Mouse (Mus musculus) midbrain, embryonic 10.5 days (tissue): ENCODE measurements around the gene Gadd45a. TPM values are rescaled to one million over a fixed set of nuclear protein-coding genes. Genes with fewer than 3 reads are reported as not detected.

Experiments used
- DNase-seq: peaks from one replicate; pipeline ENCODE4 v3.0.0-alpha.2; 2017; ENCODE audit warnings: low spot score
- H3K27ac ChIP-seq: fragments of 300-500 bp; sonication (generic); replicated peaks from 2 replicates; pipeline ENCODE4 v1.5.1; 2016; ENCODE audit warnings: mild to moderate bottlenecking
- H3K27me3 ChIP-seq: fragments of 300-500 bp; sonication (generic); 2 replicates; pipeline ENCODE4 v1.6.1; 2016; ENCODE audit warnings: low read depth, mild to moderate bottlenecking; ENCODE audit not compliant: poor library complexity, severe bottlenecking
- H3K36me3 ChIP-seq: fragments of 300-500 bp; sonication (generic); 2 replicates; pipeline ENCODE4 v1.6.1; 2016; ENCODE audit warnings: mild to moderate bottlenecking, moderate library complexity
- H3K4me1 ChIP-seq: fragments of 300-500 bp; sonication (generic); 2 replicates; pipeline ENCODE4 v1.6.1; 2016
- H3K4me3 ChIP-seq: fragments of 300-500 bp; sonication (generic); 2 replicates; pipeline ENCODE4 v1.5.1; 2016; ENCODE audit warnings: mild to moderate bottlenecking, moderate library complexity
- H3K9me3 ChIP-seq: fragments of 300-500 bp; sonication (generic); replicated peaks from 2 replicates; pipeline ENCODE4 v1.6.1; 2016; ENCODE audit warnings: mild to moderate bottlenecking
- WGBS: fragments of 180-500 bp; shearing (Covaris S2); methylation state at CpG from one replicate; pipeline ENCODE4 v1.1.7; 2016; 5-methylcytosine and 5-hydroxymethylcytosine counted together
- polyA plus RNA-seq: library from polyadenylated mRNA; unstranded; fragments of >200 nt; fragmentation: Nextera tagmentation; extraction: Ambion mirVana; gene quantifications from 2 replicates; pipeline ENCODE4 v1.2.1, GENCODE M21; 2016

Gadd45a gene
- polyA plus RNA-seq, 1 experiment from 2014 or later, result 15.3 TPM

DNA sequence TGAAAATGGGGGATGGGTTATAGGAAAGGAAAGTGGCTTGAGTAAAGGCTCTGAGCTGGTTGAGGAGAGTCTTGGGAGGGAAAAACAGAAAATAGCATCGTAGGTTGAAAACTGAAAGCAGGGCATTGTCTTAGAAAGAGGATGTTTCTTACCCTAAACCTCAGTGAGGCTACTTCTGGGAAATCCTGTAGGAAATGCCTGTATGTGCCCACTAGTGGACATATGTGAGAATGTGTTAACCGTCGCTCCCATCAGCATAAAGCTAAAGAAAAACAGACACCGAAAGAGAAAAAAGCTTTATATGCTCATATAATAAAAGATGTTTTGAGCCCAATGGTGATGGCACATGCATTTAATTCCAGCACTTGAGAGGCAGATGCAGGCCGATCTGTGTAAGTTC is 22.8 kb upstream of the Gadd45a start:
- H3K36me3 ChIP-seq, result no peaks in the 10 kb centered on the region
- 84% methylated on average over 5 of the region's 5 CpGs for WGBS
- no peaks in the 10 kb centered on the region for H3K4me1 ChIP-seq
- no peak overlapping the region for H3K4me3 ChIP-seq
- H3K27ac ChIP-seq, result no peak overlapping the region
- H3K27me3 ChIP-seq, result no peaks in the 10 kb centered on the region
- no peak for DNase-seq
- no peaks in the 10 kb centered on the region for H3K9me3 ChIP-seq

DNA sequence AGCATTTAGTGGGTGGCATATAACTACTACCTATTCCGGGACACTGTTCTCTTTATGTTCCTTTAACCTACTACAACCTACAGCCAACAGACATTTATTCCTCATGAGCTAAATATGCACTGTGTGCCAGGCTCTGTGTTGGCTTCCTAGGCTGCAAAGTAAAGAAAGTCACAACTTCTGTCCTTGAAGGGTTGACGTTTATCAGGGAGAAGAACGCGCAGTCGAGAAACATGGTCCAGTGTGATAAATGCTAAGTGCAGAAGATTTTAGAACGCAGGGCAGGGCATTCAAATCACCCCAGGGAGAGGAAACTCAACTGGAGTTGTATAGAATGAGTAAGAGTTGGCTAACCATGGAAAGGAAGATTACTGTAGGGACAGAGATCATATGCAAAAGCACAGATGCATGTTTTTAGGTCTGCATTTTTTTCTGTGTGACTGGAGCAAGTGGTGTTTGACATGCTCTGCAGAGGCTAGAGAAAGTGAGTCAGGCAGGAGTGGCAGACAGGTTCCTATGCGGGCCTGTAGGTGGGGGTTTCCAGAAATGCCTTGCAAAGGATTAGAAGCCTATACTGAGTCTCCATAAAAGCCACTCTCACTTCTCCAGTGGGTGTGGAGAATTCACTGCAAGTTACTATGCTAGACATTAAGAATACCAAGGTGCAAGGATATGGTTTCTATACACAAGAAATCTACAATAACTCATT is 20.9 kb upstream of the Gadd45a start:
- DNase-seq, result no peak
- 95% methylated on average over 7 of the region's 7 CpGs for WGBS

DNA sequence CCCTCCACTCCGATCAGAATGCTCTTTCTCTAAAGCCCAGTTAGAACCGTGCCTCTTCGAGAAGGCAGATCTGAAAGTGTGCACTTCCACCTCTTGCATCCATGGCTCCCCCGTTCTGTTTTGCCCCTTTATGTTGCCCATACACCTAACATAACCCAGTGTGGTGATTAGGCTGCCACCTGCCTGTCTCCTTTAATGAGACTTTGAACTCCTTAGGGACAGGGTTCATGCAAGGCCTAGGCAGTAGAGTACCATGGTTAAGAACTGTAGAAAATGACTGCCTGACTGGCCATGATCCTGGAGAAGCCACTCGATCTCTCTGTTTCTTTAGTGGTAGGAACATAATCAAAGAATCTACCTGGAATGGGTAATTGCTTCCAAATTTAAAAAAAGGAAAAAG is 20.3 kb upstream of the Gadd45a start:
- Histone ChIP-seq H3K36me3 (no peaks in the 10 kb centered on the region), H3K27me3 (no peaks in the 10 kb centered on the region), H3K27ac (no peak overlapping the region), H3K4me1 (no peaks in the 10 kb centered on the region), H3K9me3 (no peaks in the 10 kb centered on the region), H3K4me3 (no peak overlapping the region)
- DNase-seq, result no peak
- WGBS, result 92% methylated on average over 5 of the region's 5 CpGs

More for the DNA sequence above, 20.9 kb upstream of the Gadd45a start:
- no peaks in the 10 kb centered on the region for H3K9me3 ChIP-seq
- no peaks in the 10 kb centered on the region for H3K27me3 ChIP-seq
- no peaks in the 10 kb centered on the region for H3K4me1 ChIP-seq
- H3K36me3 ChIP-seq, result no peaks in the 10 kb centered on the region
- no peak overlapping the region for H3K27ac ChIP-seq
- no peak overlapping the region for H3K4me3 ChIP-seq

DNA sequence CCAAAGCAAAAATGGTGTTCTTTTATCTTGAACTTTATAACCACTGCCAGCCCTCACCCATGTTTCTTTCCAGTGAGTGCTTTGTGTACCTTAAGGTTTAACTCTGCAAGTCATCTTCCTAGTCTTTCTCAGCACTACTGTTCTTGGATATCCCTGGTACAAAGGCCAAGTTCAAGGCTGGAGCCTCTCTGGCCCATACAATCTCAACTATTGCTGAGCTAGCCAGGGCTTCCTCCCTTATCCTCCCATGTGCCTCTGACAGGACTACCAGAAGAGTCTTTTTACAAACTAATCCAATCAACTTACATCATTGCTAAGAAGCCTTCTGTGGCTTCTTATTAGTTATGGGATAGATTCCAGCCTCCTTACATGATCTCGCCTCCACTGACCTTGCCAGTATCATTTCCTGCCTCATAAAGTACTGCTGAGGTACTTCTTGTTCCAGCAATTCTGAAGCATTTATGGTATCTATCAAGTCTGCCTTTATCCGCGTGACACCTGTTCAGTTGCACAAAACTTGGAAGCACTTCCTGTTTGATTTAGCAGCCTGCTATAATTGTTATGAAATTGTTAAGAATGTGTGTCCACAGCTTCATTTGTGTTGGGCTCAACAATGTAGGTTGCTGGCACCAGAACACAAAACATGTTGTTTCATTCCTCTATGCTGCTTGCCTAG is 19.8 kb upstream of the Gadd45a start:
- WGBS, result 77% methylated on average over 3 of the region's 3 CpGs
- no peak overlapping the region for H3K4me3 ChIP-seq
- H3K4me1 ChIP-seq, result no peaks in the 10 kb centered on the region
- no peaks in the 10 kb centered on the region for H3K36me3 ChIP-seq
- no peak for DNase-seq
- H3K9me3 ChIP-seq, result no peaks in the 10 kb centered on the region
- no peaks in the 10 kb centered on the region for H3K27me3 ChIP-seq
- no peak overlapping the region for H3K27ac ChIP-seq

DNA sequence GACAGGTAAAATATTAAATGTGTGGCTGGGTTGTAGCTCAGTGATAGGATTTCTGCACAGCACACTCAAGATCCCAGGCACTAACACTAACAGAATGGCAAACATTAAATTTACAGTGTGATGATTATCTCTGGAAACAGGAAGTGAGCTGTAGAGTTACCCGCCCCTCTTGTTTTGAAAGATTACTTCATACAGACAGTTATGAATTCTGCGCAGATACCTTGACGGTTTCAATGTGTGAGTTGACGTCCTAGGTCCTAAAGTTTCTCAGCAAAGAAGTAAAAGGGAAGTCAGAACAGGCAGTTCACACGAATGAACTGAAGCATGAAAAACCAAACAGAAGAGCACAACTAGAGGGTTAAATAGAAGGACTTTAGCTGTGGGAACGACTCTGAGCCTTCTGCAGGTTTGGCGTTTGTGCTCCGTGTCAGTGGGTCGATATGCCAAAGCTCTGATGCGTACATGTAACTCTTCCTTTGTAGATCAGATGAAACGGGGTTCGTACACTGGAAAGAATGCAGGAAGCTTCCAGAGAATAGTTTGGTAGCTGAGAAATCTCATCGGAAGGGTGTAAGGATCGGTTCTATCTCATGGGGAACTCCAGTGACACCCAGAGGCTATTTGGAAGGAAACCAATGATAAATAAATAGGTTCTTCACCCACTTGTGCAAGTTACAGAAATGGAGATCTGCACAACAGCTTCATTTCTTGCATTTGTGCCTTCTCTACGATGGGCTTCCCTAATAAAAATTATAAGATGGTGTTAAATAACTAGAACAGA is 19.0 kb upstream of the Gadd45a start:
- WGBS, result 84% methylated on average over 15 of the region's 15 CpGs
- Histone ChIP-seq H3K9me3 (no peaks in the 10 kb centered on the region), H3K4me3 (no peak overlapping the region), H3K27ac (no peak overlapping the region), H3K27me3 (no peaks in the 10 kb centered on the region), H3K4me1 (no peaks in the 10 kb centered on the region), H3K36me3 (no peaks in the 10 kb centered on the region)
- no peak for DNase-seq

DNA sequence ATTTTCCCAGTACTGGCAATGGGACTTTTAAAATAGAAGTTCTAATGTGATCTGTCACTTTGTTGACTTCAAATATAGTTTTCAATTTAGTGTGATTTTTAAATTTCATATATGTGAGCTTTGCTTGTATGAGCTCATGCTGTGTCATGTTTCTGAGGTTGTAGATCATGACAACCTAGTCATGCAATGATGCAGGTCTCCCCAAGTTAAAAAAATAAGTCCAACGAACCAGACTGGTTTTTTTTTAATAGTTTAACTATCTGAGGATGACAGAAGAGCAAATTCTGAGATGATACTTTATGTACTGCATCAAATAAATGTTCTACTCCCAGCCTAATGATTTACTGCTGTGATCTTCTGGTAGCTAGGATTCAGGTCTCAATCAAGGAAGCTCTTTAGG is 12.8 kb upstream of the Gadd45a start:
- H3K36me3 ChIP-seq, result no peaks in the 10 kb centered on the region
- peaks cover 10% of the 10 kb centered on the region for H3K4me1 ChIP-seq
- H3K4me3 ChIP-seq, result no peak overlapping the region
- DNase-seq, result no peak
- no peaks in the 10 kb centered on the region for H3K27me3 ChIP-seq
- H3K9me3 ChIP-seq, result no peaks in the 10 kb centered on the region
- H3K27ac ChIP-seq, result no peak overlapping the region
- WGBS, result 82% methylated on average over 1 of the region's 1 CpGs

DNA sequence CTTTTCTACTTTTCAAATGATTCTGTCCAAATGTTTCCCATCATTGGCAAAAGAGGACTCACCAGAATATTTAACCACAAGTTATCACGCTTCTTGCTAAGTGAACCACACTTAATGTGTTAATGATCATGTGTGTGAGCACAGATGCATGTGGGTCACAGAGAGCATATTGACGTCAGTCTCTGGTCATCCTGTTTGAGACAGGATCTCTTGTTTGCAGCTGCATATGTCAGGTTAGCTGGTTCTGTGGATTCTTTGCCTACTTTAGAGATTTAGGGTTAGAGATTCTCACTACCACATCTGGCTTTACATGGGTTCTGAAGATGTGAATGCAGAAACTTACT is 12.4 kb upstream of the Gadd45a start:
- Histone ChIP-seq H3K27me3 (no peaks in the 10 kb centered on the region), H3K27ac (no peak overlapping the region), H3K36me3 (no peaks in the 10 kb centered on the region), H3K4me1 (peaks cover 10% of the 10 kb centered on the region), H3K4me3 (no peak overlapping the region), H3K9me3 (no peaks in the 10 kb centered on the region)
- 87% methylated on average over 2 of the region's 2 CpGs for WGBS
- no peak for DNase-seq

DNA sequence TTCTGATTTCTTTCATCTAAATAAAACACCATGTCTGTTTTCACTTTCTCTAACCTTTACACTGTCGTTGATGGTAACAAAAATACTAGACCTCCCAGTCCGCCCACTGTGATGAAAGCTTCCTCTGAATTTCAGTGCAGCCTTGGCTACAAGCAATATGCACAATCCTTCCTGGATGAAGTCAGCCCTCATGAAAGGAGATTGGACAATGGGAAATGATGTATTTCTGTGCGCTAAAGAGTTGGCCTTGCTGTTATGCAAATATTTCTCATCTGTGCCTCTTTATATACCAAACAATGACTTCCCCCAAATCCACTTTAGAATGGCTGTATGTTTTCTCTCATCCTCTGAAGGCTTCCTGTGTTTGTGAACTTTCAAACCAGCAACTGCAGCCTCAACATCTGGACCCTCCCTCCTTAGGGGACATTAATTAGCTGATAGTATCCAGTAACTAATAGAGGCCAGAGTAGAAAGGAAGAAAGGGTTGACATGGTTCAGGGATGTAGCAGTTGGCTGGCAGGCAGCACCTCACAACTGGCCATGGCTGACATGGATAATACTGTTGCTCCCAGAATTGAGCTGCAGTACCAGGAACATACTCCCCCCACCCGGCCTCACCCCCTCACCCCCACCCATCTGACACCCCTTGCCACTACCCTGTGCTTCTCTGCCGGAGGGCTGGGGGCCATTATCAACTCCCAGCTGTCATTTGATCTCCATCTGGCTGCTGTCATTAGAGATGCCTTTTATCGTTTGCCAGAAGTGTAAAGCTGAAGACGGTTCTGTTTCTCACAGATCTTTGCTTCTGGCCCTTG is 11.8 kb upstream of the Gadd45a start:
- H3K4me3 ChIP-seq, result no peak overlapping the region
- no peaks in the 10 kb centered on the region for H3K36me3 ChIP-seq
- no peaks in the 10 kb centered on the region for H3K27me3 ChIP-seq
- 61% methylated on average over 7 of the region's 7 CpGs for WGBS
- H3K4me1 ChIP-seq, result peaks cover 10% of the 10 kb centered on the region
- DNase-seq, result no peak
- no peak overlapping the region; the same call in 1 of the 2 replicates for H3K27ac ChIP-seq
- H3K9me3 ChIP-seq, result no peaks in the 10 kb centered on the region

DNA sequence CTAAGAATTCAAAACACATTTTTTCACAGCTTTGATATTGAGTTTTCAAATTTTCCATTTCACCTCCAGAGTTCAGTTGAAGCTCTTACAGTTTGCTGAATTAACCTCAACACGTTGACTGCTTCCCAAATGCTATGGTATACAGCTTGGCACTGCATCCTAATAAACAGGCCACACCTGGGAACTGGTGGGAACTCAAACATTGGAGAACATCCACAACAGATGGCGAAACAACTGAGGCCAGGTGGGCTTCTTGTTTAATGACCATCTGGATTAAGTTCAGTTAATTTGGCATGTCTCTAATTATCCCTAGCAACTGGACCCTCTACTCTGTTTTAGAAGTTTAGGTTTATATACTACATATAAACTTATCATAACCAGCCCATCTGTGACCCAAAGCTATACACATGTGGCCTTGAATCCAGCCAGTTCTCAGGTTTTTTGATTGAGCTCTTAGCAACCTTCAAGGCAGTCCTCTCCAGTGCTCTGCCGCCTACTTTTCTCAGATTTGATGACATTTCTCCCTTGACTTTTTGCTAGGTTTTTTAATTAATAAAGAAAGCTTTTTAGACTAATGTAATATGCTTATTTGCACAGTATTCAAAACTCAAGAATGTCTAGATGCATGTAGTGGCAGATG is 10.9 kb upstream of the Gadd45a start:
- WGBS, result 84% methylated on average over 3 of the region's 3 CpGs
- DNase-seq, result no peak
- H3K4me3 ChIP-seq, result no peak overlapping the region
- H3K9me3 ChIP-seq, result no peaks in the 10 kb centered on the region
- H3K4me1 ChIP-seq, result peaks cover 10% of the 10 kb centered on the region
- H3K36me3 ChIP-seq, result no peaks in the 10 kb centered on the region
- H3K27ac ChIP-seq, result no peak overlapping the region
- H3K27me3 ChIP-seq, result no peaks in the 10 kb centered on the region

DNA sequence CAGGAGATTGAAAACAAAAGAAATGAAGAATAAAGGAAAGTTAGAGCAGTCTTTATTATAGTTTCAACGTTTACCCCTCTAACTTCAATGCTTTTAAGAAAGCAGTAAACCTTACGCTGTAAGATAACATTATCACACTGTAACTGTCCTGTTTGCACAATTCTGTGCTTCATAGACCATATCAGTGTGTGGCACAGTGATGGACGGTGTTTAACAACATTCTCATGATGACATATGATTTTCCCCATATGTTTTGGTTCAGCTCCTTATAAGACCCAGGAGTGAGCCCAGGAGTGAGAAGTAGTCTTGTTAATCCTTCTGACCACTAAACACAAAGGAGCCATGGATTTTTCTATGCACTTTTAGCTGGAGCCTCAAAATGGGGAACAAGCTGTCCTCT is 9.7 kb upstream of the Gadd45a start:
- WGBS, result 92% methylated on average over 3 of the region's 3 CpGs

DNA sequence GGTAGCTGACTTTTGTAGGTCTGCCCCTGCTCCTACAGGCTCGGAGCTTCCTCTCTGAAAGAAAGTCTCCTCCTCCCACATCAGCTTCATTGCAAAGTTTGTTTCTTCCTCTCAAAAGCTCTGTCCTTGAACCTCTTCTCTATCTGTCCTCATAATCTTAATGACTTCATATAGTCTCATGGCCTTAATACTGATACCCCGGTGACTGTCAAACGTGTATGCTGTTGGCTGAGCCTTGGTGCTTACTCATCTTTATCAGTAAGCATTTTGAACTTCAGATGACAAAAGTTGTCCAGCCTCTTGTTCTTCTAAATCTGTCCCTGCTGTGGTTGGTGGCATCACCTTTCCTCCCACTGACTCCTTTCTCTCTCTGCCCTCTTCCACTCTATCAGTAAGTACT is 8.2 kb upstream of the Gadd45a start:
- H3K4me1 ChIP-seq, result peaks cover 10% of the 10 kb centered on the region
- no peaks in the 10 kb centered on the region for H3K9me3 ChIP-seq
- 85% methylated on average over 3 of the region's 3 CpGs for WGBS
- H3K27ac ChIP-seq, result no peak overlapping the region
- DNase-seq, result no peak
- no peak overlapping the region for H3K4me3 ChIP-seq
- no peaks in the 10 kb centered on the region for H3K27me3 ChIP-seq
- no peaks in the 10 kb centered on the region for H3K36me3 ChIP-seq

More for the DNA sequence above, 9.7 kb upstream of the Gadd45a start:
- Histone ChIP-seq H3K4me1 (peaks cover 10% of the 10 kb centered on the region), H3K36me3 (no peaks in the 10 kb centered on the region), H3K27me3 (no peaks in the 10 kb centered on the region), H3K9me3 (no peaks in the 10 kb centered on the region), H3K4me3 (no peak overlapping the region), H3K27ac (no peak overlapping the region)
- DNase-seq, result no peak

DNA sequence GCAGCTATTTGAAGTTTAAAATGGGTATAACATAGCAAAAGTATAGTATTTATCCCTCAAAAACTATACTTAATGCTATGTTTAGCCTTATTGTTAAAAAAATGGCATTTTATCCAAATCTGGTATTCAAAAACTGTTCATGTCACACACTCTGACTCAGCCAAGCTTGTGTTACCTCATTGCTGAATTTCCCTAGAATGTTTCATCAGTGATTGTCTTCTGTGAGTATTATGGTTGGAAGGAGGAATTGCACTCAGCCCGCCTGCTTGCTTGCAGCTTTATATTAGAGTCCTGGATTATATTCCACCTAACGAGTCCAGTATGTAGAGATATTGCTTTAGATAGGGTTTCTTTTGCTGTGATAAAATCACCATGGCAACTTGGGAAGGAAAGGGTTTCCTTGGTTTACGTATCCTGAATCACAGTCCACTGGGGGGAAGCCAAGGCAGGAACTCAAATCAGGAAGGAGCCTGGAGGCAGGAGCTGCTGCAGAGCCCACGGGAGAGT is 3.7 kb upstream of the Gadd45a start:
- no peaks in the 10 kb centered on the region for H3K9me3 ChIP-seq
- H3K27me3 ChIP-seq, result no peaks in the 10 kb centered on the region
- no peaks in the 10 kb centered on the region for H3K36me3 ChIP-seq
- H3K27ac ChIP-seq, result no peak overlapping the region
- H3K4me3 ChIP-seq, result no peak overlapping the region
- peaks cover 8% of the 10 kb centered on the region for H3K4me1 ChIP-seq
- 63% methylated on average over 4 of the region's 4 CpGs for WGBS
- DNase-seq, result no peak
